Mouse (Mus musculus): ENCODE data around the gene Chst3.

GRCm38 (mm10) chr10:60263351-60263750 lies 44.3 kb upstream of the Chst3 start:
- TF ChIP-seq CTCF (IDR thresholded peaks at IDR 0.05; ENCODE audit: control insufficient read depth, insufficient read depth, insufficient read length) (no peak), USF1 (IDR thresholded peaks at IDR 0.05; ENCODE audit: low read depth) (no peak), FOSL1 (IDR thresholded peaks at IDR 0.05; ENCODE audit: insufficient read depth, low read length, poor library complexity, severe bottlenecking) (no peak)

All from C2C12 (cell line).